Mouse (Mus musculus) heart, adult 2 months (tissue): ENCODE measurements around the gene Tmc8.

Experiments
- CTCF ChIP-seq: fragments of 200-600 bp; IDR thresholded peaks from 2 replicates; pipeline ENCODE4 v1.8.1; 2022; ENCODE audit warnings: antibody characterized with exemption, mild to moderate bottlenecking, moderate library complexity
- EP300 ChIP-seq: fragments of 200-500 bp; IDR thresholded peaks from 2 replicates; pipeline ENCODE4 v1.6.1; 2011; ENCODE audit warnings: low read depth, low read length, control low read depth; ENCODE audit not compliant: insufficient read depth

DNA sequence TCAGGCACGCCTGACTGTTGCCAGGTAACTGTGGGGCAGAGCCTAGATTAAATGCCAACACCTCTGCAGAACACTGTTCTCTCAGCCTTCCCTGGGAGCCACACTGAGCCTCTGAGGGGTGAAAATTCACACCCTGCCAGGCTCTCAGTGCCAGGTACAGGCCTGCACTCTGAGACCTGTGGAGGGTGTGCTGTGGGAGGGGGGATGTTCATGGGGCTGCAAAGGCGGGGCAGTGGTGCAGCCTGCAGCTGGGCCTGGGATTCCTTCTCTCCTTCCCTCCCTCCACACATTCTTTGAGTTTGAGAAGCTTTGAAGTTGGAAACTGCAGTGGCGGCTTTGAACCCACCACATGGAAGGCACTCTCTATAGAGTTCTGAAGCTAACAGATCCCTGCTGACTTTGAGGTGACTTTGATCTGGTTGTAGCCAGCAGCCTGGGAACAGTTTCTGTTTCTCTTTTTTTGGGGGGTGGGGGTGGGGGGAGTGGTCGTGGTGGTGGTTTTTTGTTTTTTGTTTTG lies 12.2 kb downstream of the Tmc8 start:
- TF ChIP-seq CTCF = no peak
- no peak for TF ChIP-seq EP300
